Mouse (Mus musculus) cerebellum, postnatal 14 days (tissue): ENCODE data around the gene Cacna2d3.

ENCODE experiments used
- DNase-seq, 2 experiments: peaks; one replicate each; pipeline ENCODE4 v3.0.0; 2021; ENCODE audit warnings: mixed read lengths in 2 of 2

Cacna2d3 gene

GRCm38 (mm10) chr14:29137614-29138013 lies 584.0 kb downstream of the Cacna2d3 start:
- no peak for DNase-seq

GRCm38 (mm10) chr14:29137006-29137579 lies 584.6 kb downstream of the Cacna2d3 start:
- DNase-seq, result peak in 1 of 2 experiments; percentile 13

- no peak for DNase-seq
Measured at GRCm38 (mm10) chr14:29134901-29135300, 586.8 kb downstream of the Cacna2d3 start.

GRCm38 (mm10) chr14:29130511-29130910 lies 591.2 kb downstream of the Cacna2d3 start:
- no peak for DNase-seq

GRCm38 (mm10) chr14:29123886-29124285 lies 597.8 kb downstream of the Cacna2d3 start:
- no peak for DNase-seq

GRCm38 (mm10) chr14:29122749-29123148 lies 598.9 kb downstream of the Cacna2d3 start:
- no peak for DNase-seq

- DNase-seq, result peak; percentile 73 to 77
Measured at GRCm38 (mm10) chr14:29113852-29114450, 607.7 kb downstream of the Cacna2d3 start.

- peak; percentile 69 to 81 for DNase-seq
Measured at GRCm38 (mm10) chr14:29111666-29112065, 610.0 kb downstream of the Cacna2d3 start.

GRCm38 (mm10) chr14:29110351-29111091 lies 611.1 kb downstream of the Cacna2d3 start:
- peak; percentile 67 to 70 for DNase-seq

- DNase-seq, result no peak
Measured at GRCm38 (mm10) chr14:29107464-29107863, 614.2 kb downstream of the Cacna2d3 start.

GRCm38 (mm10) chr14:29097776-29098175 lies 623.9 kb downstream of the Cacna2d3 start:
- no peak for DNase-seq

GRCm38 (mm10) chr14:29095431-29095830 lies 626.2 kb downstream of the Cacna2d3 start:
- no peak for DNase-seq

- peak; percentile 91 to 96 for DNase-seq
Measured at GRCm38 (mm10) chr14:29090074-29090473, 631.6 kb downstream of the Cacna2d3 start.

- DNase-seq, result no peak
Measured at GRCm38 (mm10) chr14:29086528-29086927, 635.1 kb downstream of the Cacna2d3 start.

GRCm38 (mm10) chr14:29085493-29086159 lies 636.0 kb downstream of the Cacna2d3 start:
- DNase-seq, result no peak

GRCm38 (mm10) chr14:29082171-29082570 lies 639.5 kb downstream of the Cacna2d3 start:
- DNase-seq, result no peak

GRCm38 (mm10) chr14:29080630-29081029 lies 641.0 kb downstream of the Cacna2d3 start:
- DNase-seq, result no peak

GRCm38 (mm10) chr14:29080228-29080627 lies 641.4 kb downstream of the Cacna2d3 start:
- no peak for DNase-seq

GRCm38 (mm10) chr14:29077418-29077817 lies 644.2 kb downstream of the Cacna2d3 start:
- DNase-seq, result no peak

GRCm38 (mm10) chr14:29073747-29074146 lies 647.9 kb downstream of the Cacna2d3 start:
- DNase-seq, result peak in 1 of 2 experiments; percentile 48

GRCm38 (mm10) chr14:29062676-29063075 lies 659.0 kb downstream of the Cacna2d3 start:
- no peak for DNase-seq

- peak; percentile 37 to 38 for DNase-seq
Measured at GRCm38 (mm10) chr14:29061491-29061890, 660.2 kb downstream of the Cacna2d3 start.

GRCm38 (mm10) chr14:29060679-29061078 lies 661.0 kb downstream of the Cacna2d3 start:
- DNase-seq, result no peak
